Mouse (Mus musculus): Measurements from ENCODE around the gene Sltm. TPM values are rescaled to one million over a fixed set of nuclear protein-coding genes. Genes with fewer than 3 reads are reported as not detected.
"Not testable (repeated sequence)": the region's sequence is repeated elsewhere in the genome, so short reads cannot be mapped to it uniquely, and the experiment has no call there.

Sltm gene
- polyA plus RNA-seq, 1 experiment from 2014 or later = 73.2 TPM

- 85% methylated on average over 3 of the region's 3 CpGs for WGBS
- Histone ChIP-seq H3K27me3 (no peaks in the 10 kb centered on the region), H3K9me3 (no peaks in the 10 kb centered on the region), H3K9ac (no peak overlapping the region), H3K4me3 (no peak overlapping the region), H3K27ac (no peak overlapping the region), H3K4me2 (no peak overlapping the region), H3K4me1 (no peaks in the 10 kb centered on the region), H3K36me3 (no peaks in the 10 kb centered on the region)
- ATAC-seq (ENCODE audit: insufficient number of reproducible peaks, insufficient read depth, low FRiP score, low TSS enrichment, low read depth) = no peak
Observed at GRCm38 (mm10) chr9:70520651-70521050, 21.9 kb upstream of the Sltm start.

- H3K9me3 ChIP-seq = no peaks in the 10 kb centered on the region
- H3K27me3 ChIP-seq = no peaks in the 10 kb centered on the region
- H3K4me2 ChIP-seq = no peak overlapping the region
- no peak for ATAC-seq (ENCODE audit: insufficient number of reproducible peaks, insufficient read depth, low FRiP score, low TSS enrichment, low read depth)
- H3K36me3 ChIP-seq = no peaks in the 10 kb centered on the region
- over 99% methylated on average over 3 of the region's 3 CpGs for WGBS
- no peak overlapping the region for H3K27ac ChIP-seq
- H3K4me3 ChIP-seq = no peak overlapping the region
- no peak overlapping the region for H3K9ac ChIP-seq
- no peaks in the 10 kb centered on the region for H3K4me1 ChIP-seq
Observed at GRCm38 (mm10) chr9:70523813-70524212, 18.7 kb upstream of the Sltm start.

GRCm38 (mm10) chr9:70524366-70524765 is 18.2 kb upstream of the Sltm start:
- Histone ChIP-seq H3K4me2 (no peak overlapping the region), H3K4me3 (no peak overlapping the region), H3K9ac (no peak overlapping the region), H3K27me3 (no peaks in the 10 kb centered on the region), H3K36me3 (no peaks in the 10 kb centered on the region), H3K27ac (no peak overlapping the region), H3K4me1 (no peaks in the 10 kb centered on the region), H3K9me3 (no peaks in the 10 kb centered on the region)
- WGBS = 82% methylated on average over 7 of the region's 7 CpGs
- no peak for ATAC-seq (ENCODE audit: insufficient number of reproducible peaks, insufficient read depth, low FRiP score, low TSS enrichment, low read depth)

GRCm38 (mm10) chr9:70533328-70533727 is 9.2 kb upstream of the Sltm start:
- no peaks in the 10 kb centered on the region for H3K9me3 ChIP-seq
- no peaks in the 10 kb centered on the region for H3K4me1 ChIP-seq
- no peaks in the 10 kb centered on the region for H3K36me3 ChIP-seq
- WGBS = 65% methylated on average over 3 of the region's 3 CpGs
- H3K27me3 ChIP-seq = no peaks in the 10 kb centered on the region
- no peak overlapping the region for H3K4me3 ChIP-seq
- no peak overlapping the region for H3K27ac ChIP-seq
- no peak overlapping the region for H3K9ac ChIP-seq
- no peak overlapping the region for H3K4me2 ChIP-seq
- no peak for ATAC-seq (ENCODE audit: insufficient number of reproducible peaks, insufficient read depth, low FRiP score, low TSS enrichment, low read depth)

GRCm38 (mm10) chr9:70541584-70541983 is 970 bp upstream of the Sltm start:
- no peak for ATAC-seq (ENCODE audit: insufficient number of reproducible peaks, insufficient read depth, low FRiP score, low TSS enrichment, low read depth)

GRCm38 (mm10) chr9:70543048-70543880 is 710 bp downstream of the Sltm start:
- peaks cover 12% of the 10 kb centered on the region for H3K4me1 ChIP-seq
- 0 out of 2 replicates have a peak, but pooled peaks cover 8% of the 10 kb centered on the region for H3K36me3 ChIP-seq
- H3K4me2 ChIP-seq = peak overlapping the region; percentile 80
- peak overlapping the region; percentile 94 for H3K9ac ChIP-seq
- peak overlapping the region; percentile 98 for H3K27ac ChIP-seq
- no peaks in the 10 kb centered on the region for H3K9me3 ChIP-seq
- WGBS = under 1% methylated on average over 64 of the region's 64 CpGs
- ATAC-seq (ENCODE audit: insufficient number of reproducible peaks, insufficient read depth, low FRiP score, low TSS enrichment, low read depth) = peak; percentile 67
- H3K4me3 ChIP-seq = peak overlapping the region; percentile 71
- no peaks in the 10 kb centered on the region for H3K27me3 ChIP-seq

More at GRCm38 (mm10) chr9:70541584-70541983, 970 bp upstream of the Sltm start:
- 3% methylated on average over 6 of the region's 6 CpGs for WGBS
- H3K27me3 ChIP-seq = no peaks in the 10 kb centered on the region
- 0 out of 2 replicates have a peak, but pooled peaks cover 3% of the 10 kb centered on the region for H3K36me3 ChIP-seq
- H3K9ac ChIP-seq = peak overlapping the region; percentile 94
- peak overlapping the region; percentile 80 for H3K4me2 ChIP-seq
- peaks cover 12% of the 10 kb centered on the region for H3K4me1 ChIP-seq
- no peaks in the 10 kb centered on the region for H3K9me3 ChIP-seq
- H3K4me3 ChIP-seq = peak overlapping the region; percentile 71
- H3K27ac ChIP-seq = 0 out of 2 replicates have a peak overlapping the region, but pooled peaks have one; percentile 98

GRCm38 (mm10) chr9:70543985-70544384 is 1.4 kb downstream of the Sltm start:
- no peaks in the 10 kb centered on the region for H3K27me3 ChIP-seq
- no peak for ATAC-seq (ENCODE audit: insufficient number of reproducible peaks, insufficient read depth, low FRiP score, low TSS enrichment, low read depth)
- H3K9me3 ChIP-seq = no peaks in the 10 kb centered on the region
- H3K4me1 ChIP-seq = peaks cover 12% of the 10 kb centered on the region
- H3K27ac ChIP-seq = no peak overlapping the region
- H3K9ac ChIP-seq = no peak overlapping the region
- H3K36me3 ChIP-seq = 0 out of 2 replicates have a peak, but pooled peaks cover 8% of the 10 kb centered on the region
- WGBS = 62% methylated on average over 5 of the region's 5 CpGs
- peak overlapping the region; percentile 71 for H3K4me3 ChIP-seq
- H3K4me2 ChIP-seq = peak overlapping the region; percentile 80

GRCm38 (mm10) chr9:70544831-70545230 is 2.3 kb downstream of the Sltm start:
- Histone ChIP-seq H3K36me3 (0 out of 2 replicates have a peak, but pooled peaks cover 8% of the 10 kb centered on the region), H3K9me3 (no peaks in the 10 kb centered on the region), H3K4me3 (no peak overlapping the region), H3K27ac (no peak overlapping the region), H3K27me3 (no peaks in the 10 kb centered on the region), H3K9ac (no peak overlapping the region), H3K4me1 (peaks cover 12% of the 10 kb centered on the region), H3K4me2 (no peak overlapping the region)
- 80% methylated on average over 1 of the region's 1 CpGs for WGBS
- no peak for ATAC-seq (ENCODE audit: insufficient number of reproducible peaks, insufficient read depth, low FRiP score, low TSS enrichment, low read depth)

- peaks cover 17% of the 10 kb centered on the region for H3K36me3 ChIP-seq
- 92% methylated on average over 2 of the region's 3 CpGs for WGBS
- not testable (repeated sequence) for H3K27ac ChIP-seq; H3K9me3 ChIP-seq; H3K4me2 ChIP-seq; H3K4me3 ChIP-seq; H3K9ac ChIP-seq; H3K27me3 ChIP-seq; ATAC-seq (ENCODE audit: insufficient number of reproducible peaks, insufficient read depth, low FRiP score, low TSS enrichment, low read depth); H3K4me1 ChIP-seq
Observed at GRCm38 (mm10) chr9:70546576-70546975, 4.0 kb downstream of the Sltm start.

- Histone ChIP-seq H3K4me3 (no peak overlapping the region), H3K9me3 (peaks cover 11% of the 10 kb centered on the region; the same call in 1 of the 2 replicates), H3K36me3 (peaks cover 33% of the 10 kb centered on the region), H3K4me2 (no peak overlapping the region), H3K27me3 (no peaks in the 10 kb centered on the region), H3K4me1 (peaks cover 4% of the 10 kb centered on the region; the same call in 1 of the 2 replicates), H3K27ac (no peak overlapping the region), H3K9ac (no peak overlapping the region)
- ATAC-seq (ENCODE audit: insufficient number of reproducible peaks, insufficient read depth, low FRiP score, low TSS enrichment, low read depth) = no peak
- WGBS = 80% methylated on average over 4 of the region's 4 CpGs
Observed at GRCm38 (mm10) chr9:70548304-70548703, 5.8 kb downstream of the Sltm start.

GRCm38 (mm10) chr9:70551524-70551923 is 9.0 kb downstream of the Sltm start:
- Histone ChIP-seq H3K36me3 (peaks cover 41% of the 10 kb centered on the region), H3K9ac (no peak overlapping the region), H3K4me3 (no peak overlapping the region), H3K4me1 (no peaks in the 10 kb centered on the region), H3K27ac (no peak overlapping the region), H3K9me3 (peaks cover 11% of the 10 kb centered on the region; the same call in 1 of the 2 replicates), H3K4me2 (no peak overlapping the region), H3K27me3 (no peaks in the 10 kb centered on the region)
- WGBS = 96% methylated on average over 1 of the region's 1 CpGs
- no peak for ATAC-seq (ENCODE audit: insufficient number of reproducible peaks, insufficient read depth, low FRiP score, low TSS enrichment, low read depth)

GRCm38 (mm10) chr9:70552233-70552632 is 9.7 kb downstream of the Sltm start:
- not testable (repeated sequence) for H3K4me3 ChIP-seq; H3K9ac ChIP-seq; H3K27ac ChIP-seq; H3K4me2 ChIP-seq; ATAC-seq (ENCODE audit: insufficient number of reproducible peaks, insufficient read depth, low FRiP score, low TSS enrichment, low read depth); H3K27me3 ChIP-seq; H3K4me1 ChIP-seq
- Histone ChIP-seq H3K36me3 (peaks cover 44% of the 10 kb centered on the region), H3K9me3 (peaks cover 11% of the 10 kb centered on the region; the same call in 1 of the 2 replicates)
- WGBS = 97% methylated on average over 2 of the region's 2 CpGs

All from embryonic facial prominence, embryonic 13.5 days (tissue).